Mouse (Mus musculus): Measurements from ENCODE around the gene Zkscan16.

DNA sequence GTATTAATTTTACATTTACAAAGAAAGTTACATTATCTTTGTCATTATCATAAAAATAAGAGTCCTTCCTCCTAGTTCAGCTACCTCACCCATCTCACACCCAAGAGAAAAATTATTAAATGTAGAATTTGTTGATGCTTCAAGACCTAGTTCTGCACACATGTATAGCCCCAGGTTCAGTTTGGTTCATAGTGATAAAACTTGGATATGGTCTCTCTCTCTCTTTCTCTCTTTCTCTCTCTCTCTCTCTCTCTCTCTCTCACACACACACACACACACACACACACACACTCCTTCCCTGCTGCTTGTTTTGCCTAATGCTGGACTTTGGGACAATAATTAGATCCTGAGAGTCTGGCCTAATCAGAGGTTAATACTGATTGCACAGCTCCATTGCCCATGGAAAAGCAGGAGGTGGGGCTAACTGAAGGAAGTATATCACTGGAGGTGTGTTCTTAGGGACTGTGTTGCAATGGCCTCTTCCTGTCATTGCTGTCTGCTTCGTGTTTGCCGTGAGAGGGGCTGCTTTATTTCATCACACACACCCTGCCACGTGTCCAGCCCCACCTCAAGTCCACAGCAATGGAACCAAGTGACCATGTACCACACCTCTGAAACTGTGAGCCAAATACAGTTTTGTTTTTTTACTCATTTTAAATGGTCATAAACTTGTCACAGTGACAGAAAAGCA lies 29.9 kb upstream of the Zkscan16 start:
- no peak for TF ChIP-seq POLR2A (IDR thresholded peaks at IDR 0.05; ENCODE audit: low read depth, low read length)
- TF ChIP-seq CTCF (IDR thresholded peaks at IDR 0.05; ENCODE audit: extremely low read depth, insufficient read depth, insufficient read length, insufficient replicate concordance), result no peak
